Mouse (Mus musculus) embryonic fibroblast, embryonic 13.5 days (primary cell): Measurements from ENCODE around the gene Gzme.

Experiments
- CTCF ChIP-seq: IDR thresholded peaks from 2 replicates; pipeline ENCODE4 v1.5.1; 2011; ENCODE audit warnings: mild to moderate bottlenecking, control low read depth, low read length, moderate library complexity, borderline replicate concordance; ENCODE audit not compliant: insufficient read depth
- POLR2A ChIP-seq: IDR thresholded peaks from 2 replicates; pipeline ENCODE4 v1.6.1; 2011; ENCODE audit warnings: low read depth, mild to moderate bottlenecking, control low read depth, low read length, moderate library complexity

- TF ChIP-seq CTCF (no peak), POLR2A (no peak)
Measured at GRCm38 (mm10) chr14:56085167-56085566, 35.3 kb downstream of the Gzme start, which contains the start of gene Mcpt8.
